Mouse (Mus musculus) megakaryocyte, adult 5-6 weeks (primary cell): ENCODE measurements around the gene Dpf3. TPM values are rescaled to one million over a fixed set of nuclear protein-coding genes. Genes with fewer than 3 reads are reported as not detected.

Experiments used
- ATAC-seq: 2 replicates; pipeline ENCODE4 v1.8.0; 2016; ENCODE audit warnings: mild to moderate bottlenecking, inconsistent platforms; ENCODE audit not compliant: poor library complexity, severe bottlenecking
- total RNA-seq, 2 experiments: library from RNA; stranded (forward) in 1 of 2; stranded (reverse) in 1 of 2; fragments of 153-499, 151-499 nt in 1 of 2; fragments of 221-1000, 200-1000 nt in 1 of 2; gene quantifications; 2 replicates each; pipeline versions ENCODE4 v1.2.3 to v1.2.4; 2015 to 2017

The Dpf3 gene
- total RNA-seq, 2 experiments from 2014 or later = 0.36 to 1.6 TPM

- ATAC-seq = no peak
Observed at GRCm38 (mm10) chr12:83168310-83168709, 319.2 kb downstream of the Dpf3 start.

- ATAC-seq = no peak
Observed at GRCm38 (mm10) chr12:83165058-83165457, 322.5 kb downstream of the Dpf3 start.

Other genes with a start within 250 kb of the Dpf3 start
- 3.5 and 5.8 TPM in 2 replicates for gene Dcaf4, start 32.8 kb upstream of the Dpf3 start, total RNA-seq (2015)
- gene Dcaf4, start 32.8 kb upstream of the Dpf3 start, total RNA-seq (2017) = 5.1 and 5.4 TPM in 2 replicates
- gene Zfyve1, start 109.5 kb upstream of the Dpf3 start, total RNA-seq (2015) = 8.3 and 10.1 TPM in 2 replicates
- gene Zfyve1, start 109.5 kb upstream of the Dpf3 start, total RNA-seq (2017) = 13.6 and 18.8 TPM in 2 replicates
- 117 and 145 TPM in 2 replicates for gene Rbm25, start 143.5 kb upstream of the Dpf3 start, total RNA-seq (2015)
- gene Rbm25, start 143.5 kb upstream of the Dpf3 start, total RNA-seq (2017) = 127 and 162 TPM in 2 replicates
- gene Psen1, start 200.4 kb upstream of the Dpf3 start, total RNA-seq (2015) = 108 and 111 TPM in 2 replicates
- gene Psen1, start 200.4 kb upstream of the Dpf3 start, total RNA-seq (2017) = 94.4 and 120 TPM in 2 replicates